In the genomic region with DNA sequence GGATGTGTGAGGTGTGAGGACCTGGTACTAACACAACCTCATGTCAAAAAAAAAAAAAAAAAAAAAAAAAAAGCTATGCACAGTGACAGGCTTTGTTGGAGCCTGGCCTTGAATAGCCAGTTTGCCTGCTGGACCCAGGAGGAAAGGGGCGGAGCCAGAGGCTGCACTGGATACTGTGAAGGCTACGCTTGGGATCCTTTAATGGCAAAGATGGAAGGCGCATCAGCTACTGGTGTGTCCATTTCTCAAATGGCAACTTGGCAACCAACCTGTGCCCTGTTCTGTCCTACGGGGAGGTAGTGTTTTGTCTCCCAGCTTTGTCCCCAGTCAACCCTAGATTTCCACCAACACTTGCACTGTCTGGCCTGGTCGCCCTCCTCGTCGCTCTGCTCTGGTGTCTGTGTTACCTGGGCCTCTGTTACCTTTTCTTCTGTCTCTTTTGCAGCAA, we compare ENCODE assay signal across 8 mouse cellular contexts. TPM values are rescaled to one million over a fixed set of nuclear protein-coding genes. Genes with fewer than 3 reads are reported as not detected.
DNase-seq lines count a peak whose midpoint lies in the region; ATAC-seq lines count a peak whose summit lies in the region.

No protein-coding gene starts in this region.

- no peak for ATAC-seq in forebrain, embryonic 16.5 days

- H3K36me3 ChIP-seq in forebrain, embryonic 16.5 days (ENCODE audit: control insufficient read depth, insufficient read depth) = peaks cover 38% of the 10 kb centered on the region

- no peak overlapping the region for H3K9ac ChIP-seq in forebrain, embryonic 16.5 days (replicated peaks; ENCODE audit: low read depth, low read length)

- H3K4me2 ChIP-seq in forebrain, embryonic 16.5 days (ENCODE audit: low read length) = no peak overlapping the region

- no peaks in the 10 kb centered on the region for H3K9me3 ChIP-seq in forebrain, embryonic 16.5 days (ENCODE audit: control insufficient read depth, low read length)

- H3K27me3 ChIP-seq in forebrain, embryonic 16.5 days (replicated peaks; ENCODE audit: control insufficient read depth, insufficient read depth, low read length) = no peaks in the 10 kb centered on the region

- 79% methylated on average over 7 of the region's 7 CpGs for WGBS in forebrain, embryonic 16.5 days

- peak overlapping the region; percentile 13; the same call in 1 of the 2 replicates for H3K27ac ChIP-seq in forebrain, embryonic 16.5 days (ENCODE audit: low read length)

- peaks cover 27% of the 10 kb centered on the region for H3K4me1 ChIP-seq in forebrain, embryonic 16.5 days (replicated peaks; ENCODE audit: control insufficient read depth, insufficient read depth, low read length)

- DNase-seq in kidney, postnatal 10 days = peak; percentile 79
- DNase-seq in kidney, adult 18-20 months = no peak
- peak; percentile 85 for DNase-seq in R1 (ENCODE audit: low read depth, low spot score)
- peak; percentile 72 to 80 for DNase-seq in kidney, postnatal 4 days
- DNase-seq in retina, embryonic 14.5 days (ENCODE audit: low spot score) = peak; percentile 58
- DNase-seq in spleen, adult 12 weeks (ENCODE audit: low spot score) = no peak
- no peak for DNase-seq in layer of hippocampus, adult 9-10 months (ENCODE audit: low spot score)

- H3K4me3 ChIP-seq in forebrain, embryonic 16.5 days (replicated peaks; ENCODE audit: low read length) = no peak overlapping the region

RNA-seq across cellular contexts. Expression of gene Actb, which starts 5.2 kb away (rescaled TPM):
- 15,087 and 15,431 TPM in 2 replicates for polyA plus RNA-seq in forebrain, embryonic 16.5 days (2015; fragmentation: Nextera tagmentation; extraction: Ambion mirVana)

RNA-seq across cellular contexts. Expression of gene Fbxl18, which starts 6.2 kb away (rescaled TPM):
- 29.5 and 31.4 TPM in 2 replicates for polyA plus RNA-seq in forebrain, embryonic 16.5 days (2015; fragmentation: Nextera tagmentation; extraction: Ambion mirVana)

RNA-seq across cellular contexts. Expression of gene Fscn1, which starts 58.8 kb away (rescaled TPM):
- 541 and 600 TPM in 2 replicates for polyA plus RNA-seq in forebrain, embryonic 16.5 days (2015; fragmentation: Nextera tagmentation; extraction: Ambion mirVana)

Comparison
In these comparisons a context has a peak if more than half of its experiments do, and no peak if none do; other contexts are left out.
1. DNase-seq: peak in kidney, postnatal 10 days (single experiment), R1 (single experiment), kidney, postnatal 4 days (2 of 2) and retina, embryonic 14.5 days (single experiment); none in kidney, adult 18-20 months (single experiment), spleen, adult 12 weeks (single experiment) and layer of hippocampus, adult 9-10 months (single experiment).